Mouse (Mus musculus): ENCODE measurements around the gene Daxx.

DNA sequence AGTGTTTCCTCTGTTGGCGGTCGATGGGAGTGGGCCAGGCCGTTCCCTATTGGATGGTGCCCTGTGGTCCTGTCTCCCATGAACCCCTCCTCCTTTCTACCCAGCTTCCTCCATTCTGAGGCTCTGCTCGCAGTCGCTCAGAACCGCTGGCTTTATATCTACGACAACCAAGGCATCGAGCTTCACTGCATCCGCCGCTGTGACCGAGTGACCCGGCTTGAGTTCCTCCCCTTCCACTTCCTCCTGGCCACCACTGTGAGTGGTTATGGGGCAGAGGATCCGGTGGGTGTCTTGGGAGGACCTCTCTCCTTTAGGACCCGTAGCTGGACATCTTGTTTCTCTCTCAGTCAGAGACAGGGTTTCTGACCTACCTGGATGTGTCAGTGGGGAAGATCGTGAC is 34.2 kb downstream of the Daxx start:
- TF ChIP-seq POLR2A (IDR thresholded peaks at IDR 0.05; ENCODE audit: low read depth, low read length): no peak
- TF ChIP-seq CTCF (IDR thresholded peaks at IDR 0.05; ENCODE audit: extremely low read depth, insufficient read depth, insufficient read length, insufficient replicate concordance): no peak
